Mouse (Mus musculus) left cerebral cortex, postnatal 10 days (tissue): ENCODE measurements around the gene Fbf1. TPM values are rescaled to one million over a fixed set of nuclear protein-coding genes. Genes with fewer than 3 reads are reported as not detected.

Experiments
- DNase-seq, 2 experiments: peaks; one replicate each; pipeline ENCODE4 v3.0.0; 2021 to 2022; ENCODE audit warnings: low spot score in 2 of 2, mixed read lengths in 1 of 2; ENCODE audit errors: extremely low spot score in 1 of 2
- intact Hi-C: fragments of 180-260 bp; cut with DNase I; formaldehyde crosslinking; loops from one replicate; pipeline ENCODE4 v1.15.1; 2025
- total RNA-seq, 2 experiments: library from RNA; stranded (reverse); gene quantifications; 2 replicates each; pipeline ENCODE4 v1.2.3; 2021

Fbf1 gene
- 100 to 1,000 TPM in 1 of 2 experiments, 10 to 100 TPM in 1; 96.2 to 100 TPM for total RNA-seq

- intact Hi-C loops, result no loop called here
These were observed at the start of gene Fbf1 for GRCm38 (mm10) chr11:116167884-116168439. TSS of gene Fbf1 (minus strand) at chr11:116168166.

DNA sequence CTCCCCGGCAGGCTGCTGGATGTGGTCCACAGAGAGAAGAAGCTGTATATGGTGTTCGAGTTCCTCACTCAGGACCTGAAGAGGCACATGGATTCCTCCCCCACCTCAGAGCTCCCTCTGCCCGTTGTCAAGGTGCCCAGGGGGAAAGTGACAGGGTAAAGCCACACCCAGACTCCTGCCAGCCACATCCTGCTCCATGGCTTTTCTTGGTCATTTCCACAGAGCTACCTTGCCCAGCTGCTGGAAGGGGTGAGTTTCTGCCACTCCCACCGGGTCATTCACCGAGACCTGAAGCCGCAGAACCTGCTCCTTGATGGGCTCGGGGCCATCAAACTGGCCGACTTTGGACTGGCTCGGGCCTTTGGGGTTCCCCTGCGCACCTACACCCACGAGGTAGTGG lies 48.6 kb upstream of the Fbf1 start:
- intact Hi-C loops, result no loop called here

More at GRCm38 (mm10) chr11:116167884-116168439, at the start of gene Fbf1:
- DNase-seq, result peak; percentile 96 to 97

DNA sequence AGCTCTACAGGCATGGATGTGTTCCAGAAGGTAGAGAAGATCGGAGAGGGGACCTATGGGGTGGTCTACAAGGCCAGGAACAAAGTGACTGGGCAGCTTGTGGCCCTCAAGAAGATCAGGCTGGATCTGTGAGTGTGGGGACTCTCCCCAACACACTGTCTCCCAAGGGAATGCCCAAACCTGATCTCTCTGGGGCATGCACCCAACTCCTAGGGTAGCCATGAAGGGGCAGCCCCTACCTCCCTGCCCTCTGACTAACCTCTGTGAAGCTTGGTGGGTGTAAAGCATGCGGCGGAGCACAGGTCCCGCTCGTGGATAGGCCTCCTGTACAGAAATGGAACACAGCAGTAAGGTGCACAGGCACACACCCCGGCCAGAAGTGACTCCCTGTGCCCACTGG lies 48.0 kb upstream of the Fbf1 start:
- DNase-seq, result no peak
- intact Hi-C loops, result no loop called here

More for the DNA sequence above, 48.6 kb upstream of the Fbf1 start:
- DNase-seq, result no peak

- intact Hi-C loops, result no loop called here
These were observed 47.2 kb upstream of the Fbf1 start for GRCm38 (mm10) chr11:116215181-116215580.

DNA sequence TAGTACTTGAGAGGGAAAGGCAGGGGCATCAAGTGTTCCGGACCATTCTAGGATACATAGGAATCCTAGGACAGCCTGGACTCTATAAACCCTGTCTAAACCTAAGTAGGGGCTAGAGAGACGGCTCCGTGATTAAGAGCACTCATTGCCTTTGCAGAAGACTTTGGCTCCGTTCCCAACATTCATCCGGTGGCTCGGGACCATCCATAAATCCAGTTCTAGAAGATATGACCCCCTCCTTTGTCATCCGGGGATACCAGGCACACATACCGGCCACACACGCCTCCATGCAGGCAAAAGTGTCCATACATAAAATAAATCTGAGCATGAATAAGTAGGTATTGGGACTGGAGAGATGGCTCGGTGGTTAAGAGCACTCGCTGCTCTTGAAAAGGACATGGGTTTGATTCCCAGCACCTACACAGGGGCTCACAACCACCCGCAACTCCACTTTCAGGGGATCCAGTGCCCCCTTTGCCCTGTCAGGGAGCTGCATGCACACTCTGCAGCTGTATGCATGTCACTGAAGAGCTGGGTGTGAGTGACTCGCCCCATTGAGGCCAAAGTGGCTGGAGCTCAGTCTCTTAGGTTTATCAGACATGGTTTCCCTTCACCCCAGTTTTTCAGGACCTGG lies 46.0 kb upstream of the Fbf1 start:
- DNase-seq, result no peak
- intact Hi-C loops, result no loop called here

More at GRCm38 (mm10) chr11:116215181-116215580, 47.2 kb upstream of the Fbf1 start:
- no peak for DNase-seq

DNA sequence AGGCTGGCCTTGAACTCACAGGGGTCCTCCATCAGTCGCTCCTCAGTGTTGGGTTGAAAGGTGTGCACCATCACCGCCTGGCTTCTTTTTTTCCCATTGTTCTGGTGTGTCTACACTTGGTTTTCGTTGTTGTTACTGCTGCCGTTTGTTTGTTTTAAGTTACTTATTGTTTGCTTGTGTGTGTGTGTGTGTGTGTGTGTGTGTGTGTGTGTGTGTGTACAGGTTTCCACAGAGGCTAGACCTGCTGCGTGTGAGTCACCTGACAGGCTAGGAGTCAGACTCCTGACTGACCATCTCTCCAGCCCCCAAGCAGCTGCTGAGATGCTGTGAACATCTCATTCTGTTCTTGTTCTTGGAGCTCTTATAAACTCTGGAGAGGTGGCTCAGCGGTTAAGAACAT lies 44.9 kb upstream of the Fbf1 start:
- DNase-seq, result no peak
- intact Hi-C loops, result no loop called here

DNA sequence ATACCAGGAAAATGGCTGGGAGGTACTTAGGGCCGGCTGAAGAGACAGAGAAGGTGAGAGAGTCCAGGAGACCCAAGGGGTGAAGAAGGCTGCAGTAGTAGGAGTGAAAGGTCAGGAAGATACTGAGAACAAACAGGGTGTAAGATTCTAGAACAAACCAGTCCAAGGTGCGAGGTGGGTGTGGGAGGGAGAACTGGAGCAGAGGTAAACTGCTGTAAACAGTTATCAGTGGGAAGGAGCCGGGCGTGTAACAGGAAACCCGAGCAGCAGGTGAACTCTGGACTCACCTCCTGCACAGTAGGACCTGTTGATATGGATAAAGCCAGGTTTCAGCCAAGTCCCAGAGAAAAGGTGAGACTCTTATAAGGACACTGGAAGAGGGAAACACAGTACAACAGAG lies 42.7 kb upstream of the Fbf1 start:
- no peak for DNase-seq
- intact Hi-C loops, result no loop called here

DNA sequence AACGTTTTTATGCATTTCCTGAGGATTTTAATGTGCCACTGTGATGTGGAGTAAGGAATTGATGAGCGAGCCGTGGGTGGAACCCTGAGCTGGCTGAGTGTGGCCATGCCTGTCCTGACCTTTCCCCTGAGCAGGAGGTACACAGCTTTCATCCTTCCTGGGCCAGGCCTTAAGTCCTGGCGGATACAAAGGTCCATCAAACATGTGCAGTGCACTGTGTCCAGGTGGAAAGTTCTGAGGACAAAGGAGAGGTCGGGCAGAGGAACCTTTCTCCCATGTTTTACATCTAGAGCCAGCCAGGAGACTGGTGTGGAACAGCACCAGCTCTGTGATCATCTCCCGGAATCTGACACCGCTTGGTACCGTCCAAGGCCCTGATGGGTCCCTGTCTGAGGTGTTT lies 41.3 kb upstream of the Fbf1 start:
- DNase-seq, result no peak
- intact Hi-C loops, result no loop called here

- intact Hi-C loops, result no loop called here
- DNase-seq, result no peak
These were observed 40.7 kb upstream of the Fbf1 start for GRCm38 (mm10) chr11:116208660-116209059.

DNA sequence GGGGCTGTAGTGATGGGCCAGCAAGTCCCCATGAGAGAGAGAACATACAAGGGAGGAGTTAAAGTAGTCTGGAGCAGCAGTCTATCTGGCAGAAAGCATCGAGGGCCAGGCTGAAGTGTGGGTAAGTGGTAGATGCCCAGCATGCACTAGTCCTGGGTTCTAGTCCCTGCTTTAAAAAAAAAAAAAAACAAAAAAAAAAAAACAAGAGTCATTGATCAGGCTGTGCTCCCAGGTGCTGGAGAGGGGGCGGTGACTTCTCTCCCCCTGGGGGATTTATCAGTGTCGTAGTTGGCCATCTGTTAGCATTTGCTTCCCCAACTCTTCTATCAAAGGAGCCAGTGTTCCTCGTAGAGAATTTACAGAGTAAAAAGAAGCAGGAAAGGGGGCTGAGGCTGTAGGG lies 38.7 kb upstream of the Fbf1 start:
- no peak for DNase-seq
- intact Hi-C loops, result no loop called here

GRCm38 (mm10) chr11:116203150-116203549 lies 35.2 kb upstream of the Fbf1 start:
- intact Hi-C loops, result no loop called here
- DNase-seq, result no peak

DNA sequence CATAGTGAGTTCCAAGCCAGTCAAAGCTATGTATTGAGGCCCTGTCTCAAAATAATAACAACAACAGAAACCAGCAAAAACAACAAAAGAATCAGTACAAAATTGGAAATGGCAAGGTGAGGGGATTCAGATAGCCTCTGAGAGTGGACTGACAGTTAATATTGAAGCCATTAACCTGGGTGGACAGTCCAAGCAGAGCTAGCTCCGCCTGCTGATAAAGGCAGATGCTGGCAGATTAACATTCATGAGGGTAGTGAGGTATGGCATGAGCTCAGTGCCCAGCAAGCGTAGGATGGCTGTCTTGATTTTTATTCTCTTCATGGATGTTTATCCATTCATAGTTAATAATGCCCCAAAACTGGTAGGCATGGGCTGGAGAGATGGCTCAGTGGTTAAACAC lies 33.2 kb upstream of the Fbf1 start:
- no peak for DNase-seq
- intact Hi-C loops, result no loop called here

- intact Hi-C loops, result no loop called here
- DNase-seq, result peak; percentile 93 to 98
These were observed 30.9 kb upstream of the Fbf1 start, which contains the start of the genes Ten1 and Acox1 for GRCm38 (mm10) chr11:116198639-116199531. TSS of gene Ten1 (plus strand) at chr11:116198855. TSS of gene Acox1 (minus strand) at chr11:116199045.

- no peak for DNase-seq
- intact Hi-C loops, result no loop called here
These were observed 30.2 kb upstream of the Fbf1 start for GRCm38 (mm10) chr11:116198132-116198531.

- intact Hi-C loops, result no loop called here
- DNase-seq, result no peak
These were observed 29.6 kb upstream of the Fbf1 start for GRCm38 (mm10) chr11:116197584-116197906.

DNA sequence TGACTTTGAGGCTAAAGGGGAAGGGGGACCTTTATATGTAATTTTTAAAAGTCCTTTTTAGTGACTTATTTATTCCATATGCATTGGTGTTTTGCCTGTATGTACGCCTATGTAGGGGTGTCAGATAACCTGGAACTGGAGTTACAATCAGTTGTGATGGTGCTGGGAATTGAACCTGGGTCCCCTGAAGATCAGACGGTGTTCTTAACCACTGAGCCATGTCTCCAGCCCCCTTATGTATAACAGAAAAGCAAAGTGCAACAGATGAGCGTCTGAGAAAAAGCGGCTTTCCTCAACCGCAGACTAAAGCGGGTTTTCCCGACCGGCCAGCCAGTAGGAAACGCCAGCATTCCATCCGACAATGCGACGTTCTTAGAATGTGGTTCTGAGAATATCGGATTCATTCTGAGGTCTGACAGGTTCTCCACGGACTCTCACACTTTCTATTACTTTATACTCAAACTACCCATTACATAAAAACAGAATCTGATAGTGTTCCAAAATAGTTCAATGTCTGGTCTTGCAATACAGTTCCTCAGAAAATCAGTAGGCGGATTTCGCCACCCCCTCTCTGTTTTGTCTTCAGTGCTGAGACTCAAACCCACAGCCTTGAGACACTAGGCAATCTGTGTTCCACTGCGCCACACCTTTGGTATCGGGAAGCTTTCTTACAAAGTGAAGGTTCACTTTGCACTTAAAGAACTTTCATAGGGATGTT lies 29.1 kb upstream of the Fbf1 start:
- DNase-seq, result no peak
- intact Hi-C loops, result no loop called here

DNA sequence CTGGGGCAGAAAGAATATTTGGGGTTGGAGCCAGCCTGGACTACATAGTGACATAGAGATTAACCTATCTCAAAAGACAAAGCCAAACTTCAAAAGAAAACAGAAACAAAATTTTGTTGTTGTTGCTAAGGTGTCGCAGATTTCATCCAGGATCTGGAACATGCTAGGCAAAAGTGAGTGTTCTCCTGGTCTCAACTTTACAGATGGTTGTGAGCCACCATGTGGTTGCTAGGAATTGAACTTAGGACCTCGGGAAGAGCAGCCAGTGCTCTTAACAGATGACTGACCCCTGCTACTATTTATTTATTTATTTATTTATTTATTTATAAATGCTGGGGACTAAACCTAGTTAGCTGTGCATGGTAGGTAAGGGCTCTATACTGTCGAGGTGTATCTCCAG lies 28.4 kb upstream of the Fbf1 start:
- DNase-seq, result no peak
- intact Hi-C loops, result no loop called here

DNA sequence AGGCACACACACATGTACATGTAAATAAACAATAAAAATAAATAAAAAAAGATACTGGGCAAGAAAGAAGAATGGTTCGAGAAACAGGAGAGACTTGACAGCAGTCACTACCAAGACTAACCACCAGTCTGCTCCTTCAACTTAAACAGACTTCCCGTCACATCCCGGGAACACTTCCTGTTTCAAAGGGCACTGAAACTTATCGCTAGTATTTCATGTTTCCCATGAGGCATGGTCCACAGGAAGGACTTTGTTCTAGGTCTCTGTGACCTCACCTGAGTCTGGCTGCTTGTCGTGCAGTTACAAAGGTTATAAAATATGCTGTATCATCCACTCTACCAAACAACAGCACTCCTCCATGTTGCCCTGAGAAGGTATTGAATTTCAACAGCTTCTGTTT lies 27.3 kb upstream of the Fbf1 start:
- intact Hi-C loops, result no loop called here
- no peak for DNase-seq

DNA sequence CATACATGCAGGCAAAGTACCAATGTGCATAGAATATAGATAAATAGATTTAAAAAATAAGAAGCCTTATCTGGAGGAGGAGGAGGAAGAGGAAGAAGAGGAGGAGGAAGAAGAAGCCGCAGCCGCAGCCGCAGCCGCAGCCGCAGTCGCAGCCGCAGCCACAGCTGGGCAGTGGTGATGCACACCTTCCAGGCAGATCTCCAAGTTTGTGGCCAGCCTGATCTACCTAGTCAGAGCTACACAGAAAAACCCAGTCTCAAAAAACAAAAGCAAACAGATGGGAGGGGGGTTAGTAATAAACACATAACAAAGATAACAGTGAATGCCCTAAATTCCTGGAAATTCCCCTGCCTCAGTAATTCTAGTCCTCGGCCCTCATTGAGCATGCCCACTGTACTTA lies 26.7 kb upstream of the Fbf1 start:
- DNase-seq, result no peak
- intact Hi-C loops, result no loop called here
